Mouse (Mus musculus) embryo, embryonic 10 days (tissue): ENCODE data around the gene Slc41a1.
"Not testable (repeated sequence)": the region's sequence is repeated elsewhere in the genome, so short reads cannot be mapped to it uniquely, and the experiment has no call there.

Experiments used
- DNase-seq: peaks from one replicate; pipeline ENCODE4 v3.0.0-alpha.2; 2015; ENCODE audit warnings: low spot score

Gene Slc41a1

DNA sequence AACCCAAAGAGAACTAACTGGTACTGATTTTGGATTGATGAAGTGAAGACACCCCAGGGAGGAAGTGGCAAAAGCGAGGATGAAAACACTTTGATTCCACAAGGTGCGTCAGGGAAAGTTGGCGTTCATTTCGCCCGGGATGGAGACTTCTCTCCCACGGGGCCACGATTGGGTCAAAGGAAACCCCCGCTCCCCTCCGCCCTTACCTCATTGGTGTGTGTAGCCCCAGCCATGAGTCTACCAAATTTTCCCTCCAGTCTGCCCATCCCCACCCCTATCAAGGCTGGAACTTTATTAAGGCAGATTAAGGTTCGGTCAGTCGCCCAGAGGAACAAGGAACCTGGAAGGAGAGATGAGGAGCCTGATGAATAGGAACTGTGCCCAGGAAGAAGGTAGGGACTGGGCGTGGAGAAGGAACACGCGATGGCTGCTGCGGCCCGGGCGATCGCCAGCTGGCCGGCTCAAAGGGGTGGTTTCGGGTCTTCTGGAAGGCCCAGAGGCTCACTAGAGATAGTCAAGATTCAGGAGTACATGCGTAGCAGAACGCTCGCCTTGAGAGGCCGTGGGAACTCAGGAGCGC lies at the start of gene Slc41a1:
Gene Slc41a1 (plus strand): TSS at position 287 of the 580 bp plus-strand sequence.
- DNase-seq, result no peak

DNA sequence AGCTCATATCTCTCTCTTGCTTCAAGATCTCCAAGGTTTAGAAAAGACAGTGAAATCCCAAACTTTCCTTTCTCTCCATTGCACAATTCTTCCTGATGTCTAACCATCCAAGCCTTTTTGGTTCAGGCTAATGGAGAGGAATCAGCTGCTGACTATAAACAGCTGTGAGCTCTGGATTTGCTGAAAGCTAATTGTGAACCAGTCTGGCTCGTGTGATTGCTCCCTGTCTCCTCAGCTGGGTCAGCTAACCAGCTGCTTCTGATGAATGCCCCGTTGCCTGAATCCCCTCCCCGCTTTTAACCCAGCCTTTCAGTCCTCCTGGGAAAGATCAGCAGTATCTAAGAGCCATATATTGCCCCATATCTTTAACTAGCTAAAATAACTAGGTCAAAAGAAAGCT lies 32.7 kb upstream of the Slc41a1 start:
- peak; percentile 11 for DNase-seq

DNA sequence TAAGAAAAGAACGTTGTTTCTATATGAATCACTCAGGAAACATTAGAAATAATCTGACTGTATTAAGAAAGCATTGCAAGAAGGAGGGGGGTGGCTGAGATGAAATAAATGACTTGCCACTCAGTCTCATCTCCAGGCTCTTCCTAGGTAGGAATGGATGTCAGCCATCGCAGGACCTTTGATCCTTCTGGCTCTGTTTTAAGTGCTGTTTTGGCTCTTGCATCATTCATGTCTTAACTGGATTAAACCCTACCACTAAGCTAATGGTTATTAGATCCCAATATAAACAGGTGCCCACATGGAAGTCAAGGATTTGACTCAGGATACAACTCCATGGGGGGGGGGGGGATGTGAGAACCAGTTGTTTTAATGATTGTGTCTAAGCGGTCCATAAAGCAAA lies 32.1 kb upstream of the Slc41a1 start:
- DNase-seq, result no peak

DNA sequence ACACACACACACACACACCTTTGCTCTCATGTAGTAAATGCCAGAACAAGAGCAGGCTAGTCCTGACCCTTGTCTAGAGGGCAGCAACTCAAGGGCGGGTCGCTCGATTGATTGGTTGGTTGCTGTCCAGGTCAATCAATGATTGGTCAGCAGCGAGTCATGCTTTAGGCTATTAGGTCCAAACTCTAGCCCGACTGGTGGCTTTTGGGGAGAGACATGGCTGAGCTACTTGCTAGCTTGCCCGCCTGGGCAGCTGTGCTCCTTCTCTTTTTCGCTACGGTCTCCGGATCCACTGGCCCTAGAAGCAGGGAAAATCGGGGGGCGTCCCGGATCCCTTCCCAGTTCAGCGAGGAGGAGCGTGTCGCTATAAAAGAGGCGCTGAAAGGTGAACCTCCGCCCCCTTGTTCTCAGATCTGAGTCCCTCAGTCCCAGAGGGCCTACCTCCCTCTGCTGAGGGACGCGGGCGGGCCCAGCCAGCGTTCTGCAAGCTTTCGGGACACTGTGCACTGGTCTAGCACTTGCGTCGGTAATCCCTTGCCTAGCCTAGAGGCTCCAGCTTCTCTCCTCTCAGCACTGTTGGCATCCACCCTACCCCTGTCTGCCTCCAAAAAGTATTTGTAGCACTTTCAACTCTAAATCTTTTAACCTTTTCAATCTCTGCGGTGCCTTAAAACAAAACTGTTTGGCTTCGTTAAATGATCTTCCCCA lies 29.9 kb upstream of the Slc41a1 start, which contains the start of gene Pm20d1:
Gene Pm20d1 (plus strand): TSS at position 180 of the 708 bp plus-strand sequence.
- peak; percentile 83 for DNase-seq

DNA sequence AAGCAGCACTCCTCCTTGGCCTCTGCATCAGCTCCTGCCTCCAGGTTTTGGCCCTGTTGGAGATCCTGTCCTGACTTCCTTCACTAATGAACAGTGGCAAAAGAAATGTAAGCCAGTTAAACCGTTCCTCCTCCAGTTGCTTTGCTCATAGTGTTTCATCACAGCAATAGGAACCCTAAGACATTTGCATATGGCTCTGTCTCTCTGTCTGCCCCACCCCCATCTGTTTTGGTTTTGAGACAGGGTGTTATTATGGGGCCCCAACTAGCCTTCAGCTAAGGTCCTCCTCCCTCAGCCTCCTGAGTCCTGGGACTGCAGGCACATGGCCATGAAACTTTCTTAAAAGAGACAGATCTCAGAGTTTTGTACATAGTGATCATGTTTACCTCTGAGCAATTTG lies 27.3 kb upstream of the Slc41a1 start:
- no peak for DNase-seq

DNA sequence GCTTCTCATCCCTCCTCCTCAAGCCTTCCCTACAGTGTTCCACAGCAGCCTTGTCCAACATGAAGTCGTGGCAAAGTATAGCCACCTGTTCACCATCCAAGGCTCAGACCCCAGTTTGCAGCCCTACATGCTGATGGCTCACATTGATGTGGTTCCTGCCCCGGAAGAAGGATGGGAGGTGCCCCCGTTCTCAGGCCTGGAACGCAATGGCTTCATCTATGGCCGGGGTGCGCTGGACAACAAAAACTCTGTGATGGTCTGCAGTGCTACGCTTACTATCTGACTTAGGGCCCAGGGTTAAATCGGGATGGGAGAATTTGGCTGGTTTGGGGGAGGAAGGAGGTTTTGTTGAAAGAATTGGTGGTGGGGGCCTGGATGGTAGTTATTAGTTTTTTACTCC lies 26.2 kb upstream of the Slc41a1 start:
- no peak for DNase-seq

DNA sequence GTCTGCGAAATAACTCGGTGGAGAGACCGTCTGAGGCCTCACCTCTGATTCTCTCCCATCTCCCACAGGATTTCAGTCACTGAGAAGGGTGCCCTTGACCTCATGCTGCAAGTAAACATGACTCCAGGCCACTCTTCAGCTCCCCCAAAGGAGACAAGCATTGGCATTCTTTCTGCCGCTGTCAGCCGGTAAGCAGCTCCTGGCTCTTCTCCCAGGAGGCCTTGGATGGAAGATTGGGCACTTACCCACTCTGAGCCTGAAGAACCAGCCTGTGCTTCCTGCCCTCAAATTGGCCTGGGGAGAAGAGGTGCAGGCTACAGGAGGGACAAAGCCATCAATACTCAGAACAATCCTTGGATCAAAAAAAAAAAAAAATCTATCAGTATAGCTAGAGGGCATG lies 24.6 kb upstream of the Slc41a1 start:
- no peak for DNase-seq

DNA sequence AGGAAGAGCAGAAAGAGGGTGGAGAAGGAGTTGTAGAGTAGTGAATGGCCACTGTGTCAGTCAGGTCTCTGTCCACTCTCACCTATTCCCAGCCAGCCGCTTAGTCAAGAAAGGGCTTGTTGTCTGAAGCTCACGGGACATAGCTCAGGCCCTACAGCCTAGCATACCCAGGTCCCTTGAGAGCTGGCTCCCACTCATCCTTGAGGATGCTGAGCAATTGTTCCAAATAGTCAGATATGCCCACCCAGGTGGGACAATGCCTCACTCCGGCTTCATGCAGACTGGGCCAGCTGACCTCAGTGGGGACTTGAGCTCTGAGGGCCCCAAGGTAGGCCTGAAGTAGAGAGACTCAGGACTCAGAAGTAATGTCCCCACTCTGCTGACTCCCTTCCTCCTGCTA lies 23.1 kb upstream of the Slc41a1 start:
- DNase-seq, result no peak

DNA sequence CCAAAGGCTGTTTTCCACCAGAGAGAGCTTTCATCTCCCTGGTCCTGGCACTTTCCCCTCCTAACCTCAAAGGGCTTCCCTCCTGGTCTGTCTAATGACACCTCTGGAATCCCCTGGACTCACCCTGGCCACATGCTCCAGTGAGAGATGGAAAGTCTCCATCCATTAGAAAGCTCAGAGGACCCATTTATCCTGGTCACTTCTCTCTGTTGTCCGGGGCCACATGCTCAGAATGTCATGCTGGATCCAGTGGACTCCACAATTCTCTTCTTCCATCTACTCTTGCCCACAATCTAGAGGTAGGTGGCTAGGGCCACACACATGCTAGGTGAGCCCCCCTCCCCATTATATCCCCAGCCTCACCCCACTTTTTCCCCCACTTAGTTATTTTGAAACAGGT lies 18.3 kb upstream of the Slc41a1 start:
- DNase-seq, result no peak

DNA sequence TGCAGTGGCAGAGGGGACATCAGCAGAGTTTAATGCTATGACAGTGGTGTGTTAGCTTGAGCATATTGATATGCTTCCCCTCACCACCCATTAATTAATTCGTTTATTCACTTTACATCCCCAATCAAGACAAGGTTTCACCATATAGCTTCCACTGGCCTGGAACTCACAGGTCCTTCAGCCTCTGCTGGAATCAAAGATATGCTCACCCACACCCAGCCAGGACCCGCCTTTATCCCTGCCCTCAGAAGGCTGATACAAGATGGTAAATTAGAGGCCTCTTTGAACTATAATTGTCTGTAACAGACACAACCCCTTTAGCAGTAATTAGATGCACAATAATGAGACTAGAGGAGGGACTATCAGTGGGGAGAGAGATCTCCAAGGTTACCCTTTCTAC lies 17.6 kb upstream of the Slc41a1 start:
- DNase-seq, result no peak

DNA sequence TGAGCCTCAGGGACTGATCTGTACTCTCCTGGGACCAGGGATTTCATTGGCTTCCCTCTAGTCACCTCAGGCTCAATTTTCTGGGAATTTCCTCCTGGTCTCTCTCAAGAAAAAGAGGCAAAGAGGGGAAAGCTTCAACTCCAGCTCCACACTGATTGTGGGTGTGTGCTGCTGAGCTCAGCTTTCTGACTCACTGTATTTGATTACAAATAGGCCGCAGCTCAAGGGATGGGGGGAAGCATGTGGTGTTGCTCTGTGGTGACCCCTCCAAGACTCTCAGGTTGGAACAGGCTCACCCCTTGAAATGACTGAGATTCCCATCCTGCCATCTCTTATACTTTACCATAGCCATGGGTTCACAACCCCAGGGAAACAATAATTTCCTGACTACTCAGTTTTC lies 15.9 kb upstream of the Slc41a1 start:
- no peak for DNase-seq

DNA sequence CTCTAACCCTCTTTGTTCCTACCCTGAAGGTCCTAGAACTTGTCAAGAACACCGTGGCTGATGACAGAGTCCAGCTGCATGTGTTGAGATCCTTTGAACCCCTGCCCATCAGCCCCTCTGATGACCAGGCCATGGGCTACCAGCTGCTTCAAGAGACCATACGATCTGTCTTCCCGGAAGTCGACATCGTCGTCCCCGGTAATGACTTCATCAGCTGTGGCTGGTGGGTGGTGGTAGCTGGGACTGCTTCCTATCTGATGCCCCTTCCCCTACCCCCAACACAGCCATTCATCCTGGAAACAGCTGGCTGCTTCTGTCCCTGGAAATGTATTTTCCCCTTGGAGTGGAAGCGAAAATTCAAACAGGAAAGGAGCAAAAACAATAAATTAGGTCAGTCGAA lies 15.3 kb upstream of the Slc41a1 start:
- DNase-seq, result no peak

DNA sequence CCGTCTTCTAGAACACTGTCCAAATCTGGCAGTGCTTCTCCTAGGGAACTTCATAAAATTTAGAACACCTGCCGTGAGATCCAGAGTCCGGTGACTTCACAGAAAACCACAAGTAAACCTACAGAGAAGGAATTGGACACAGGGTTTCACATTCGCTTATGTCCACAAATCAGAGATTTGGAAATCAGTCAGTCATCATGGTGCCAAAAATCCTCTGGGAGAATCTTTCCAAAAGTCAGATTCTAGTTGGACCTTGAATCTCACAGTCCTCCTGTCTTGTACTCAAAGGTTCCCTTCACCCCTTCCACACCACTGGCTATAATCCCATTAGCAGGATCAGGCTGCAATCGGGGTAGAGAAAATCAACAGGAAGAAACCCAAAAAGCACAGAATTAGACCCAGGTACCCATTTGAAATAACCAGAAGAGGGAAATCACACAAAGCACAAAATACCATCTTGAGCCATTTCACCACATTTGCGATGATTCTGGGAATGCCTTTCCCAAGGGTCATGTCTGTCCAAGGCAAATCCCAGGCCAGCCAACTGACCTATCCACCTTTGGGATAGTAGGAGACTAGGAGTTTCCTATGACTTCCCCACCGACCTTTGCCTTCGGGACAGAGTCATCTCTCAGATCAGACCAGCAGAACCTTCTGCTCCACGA lies 14.5 kb upstream of the Slc41a1 start:
- DNase-seq, result no peak

DNA sequence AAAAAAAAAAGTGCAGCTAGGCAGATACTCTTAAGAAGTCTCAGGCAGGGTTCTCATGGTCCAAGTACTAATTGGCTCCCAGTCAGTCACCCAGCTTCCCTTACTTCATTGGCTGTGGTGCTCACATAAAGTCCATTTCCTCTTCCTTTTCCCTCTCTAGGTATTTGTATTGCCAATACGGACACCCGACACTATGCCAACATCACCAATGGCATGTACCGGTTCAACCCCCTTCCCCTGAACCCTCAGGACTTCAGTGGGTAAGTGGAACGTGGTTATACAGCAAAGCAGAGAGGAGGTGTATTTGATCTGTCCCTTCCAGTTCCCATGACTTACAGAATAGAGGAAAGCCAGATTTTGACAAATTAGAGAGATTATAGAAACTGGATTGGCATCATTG lies 13.6 kb upstream of the Slc41a1 start:
- DNase-seq, result no peak

DNA sequence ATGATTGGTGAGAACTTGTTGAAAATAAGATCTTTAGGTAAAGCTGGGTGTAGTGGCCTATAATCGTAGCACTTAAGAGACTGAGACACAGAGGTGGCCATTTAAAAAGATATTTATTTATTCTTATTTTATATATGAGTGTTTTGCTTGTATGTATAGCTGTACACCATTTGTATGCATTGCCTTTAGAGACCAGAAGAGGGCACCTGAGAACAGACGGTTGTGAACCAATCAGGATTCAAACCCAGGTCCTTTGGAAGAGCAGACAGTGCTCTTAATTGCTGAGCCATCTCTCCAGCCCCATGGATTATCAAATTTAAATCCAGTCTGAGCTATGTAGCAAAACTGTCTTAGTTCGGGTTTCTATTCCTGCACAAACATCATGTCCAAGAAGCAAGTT lies 13.1 kb upstream of the Slc41a1 start:
- DNase-seq, result no peak

DNA sequence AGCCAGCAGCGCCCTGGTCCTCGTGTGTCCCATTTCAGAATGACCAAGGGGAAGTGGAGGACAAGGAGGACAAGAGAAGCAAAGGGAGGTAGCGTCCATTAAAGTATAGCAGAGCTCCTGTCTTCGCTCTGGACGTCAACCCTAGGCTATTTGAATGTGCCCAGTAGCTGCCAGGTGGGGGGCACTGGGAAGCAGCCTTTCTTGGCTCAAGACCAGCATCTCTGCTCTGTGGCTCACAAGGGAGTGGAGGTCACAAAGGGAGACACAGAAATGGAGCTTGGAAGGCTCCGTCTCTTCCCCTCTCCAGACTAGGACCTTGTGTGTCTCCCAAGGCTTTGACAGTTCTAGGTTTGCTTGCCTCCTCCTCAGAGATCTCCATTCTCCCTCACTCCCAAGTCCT lies 10.4 kb upstream of the Slc41a1 start:
- DNase-seq, result no peak

DNA sequence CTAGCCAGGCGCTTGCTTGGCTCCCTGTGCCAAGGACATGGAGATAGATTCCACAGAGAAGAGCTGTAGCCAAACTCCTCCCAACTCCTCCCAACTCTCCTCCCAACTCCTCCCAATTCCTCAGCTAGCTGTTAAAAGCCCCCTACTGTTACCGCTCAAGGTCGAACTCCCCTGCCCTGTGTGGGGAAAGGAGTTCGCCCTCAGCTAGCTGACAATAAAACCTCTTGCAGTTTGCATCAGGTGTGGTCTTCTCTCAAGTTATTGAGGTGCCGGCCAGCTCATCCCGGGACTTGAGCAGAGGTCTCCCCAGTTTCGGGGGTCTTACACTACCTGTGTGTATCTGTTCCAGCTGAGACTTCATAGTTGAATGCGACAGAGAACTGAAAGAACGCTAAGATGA lies 6.9 kb upstream of the Slc41a1 start:
- not testable (repeated sequence) for DNase-seq

DNA sequence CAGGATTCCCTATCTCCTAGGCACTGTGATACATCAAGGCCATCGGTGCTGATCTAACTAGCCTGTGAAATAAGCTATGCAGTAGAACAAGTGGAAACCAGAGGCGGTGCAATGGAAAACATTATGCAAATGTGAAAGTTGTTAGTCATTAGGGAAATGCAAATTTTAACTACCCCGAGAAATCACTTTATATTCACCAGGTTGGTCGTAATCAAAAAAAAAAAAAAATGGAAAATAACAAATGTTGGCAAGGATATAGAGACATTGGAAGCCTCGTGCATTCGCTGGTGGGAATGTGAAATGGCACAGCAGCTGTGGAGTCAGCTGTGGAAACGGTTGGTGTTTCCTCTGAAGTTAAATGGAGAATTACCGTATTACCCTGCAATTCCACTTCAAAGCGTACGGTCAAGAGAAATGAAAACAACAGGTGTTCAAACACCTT lies 6.4 kb upstream of the Slc41a1 start:
- DNase-seq, result no peak

DNA sequence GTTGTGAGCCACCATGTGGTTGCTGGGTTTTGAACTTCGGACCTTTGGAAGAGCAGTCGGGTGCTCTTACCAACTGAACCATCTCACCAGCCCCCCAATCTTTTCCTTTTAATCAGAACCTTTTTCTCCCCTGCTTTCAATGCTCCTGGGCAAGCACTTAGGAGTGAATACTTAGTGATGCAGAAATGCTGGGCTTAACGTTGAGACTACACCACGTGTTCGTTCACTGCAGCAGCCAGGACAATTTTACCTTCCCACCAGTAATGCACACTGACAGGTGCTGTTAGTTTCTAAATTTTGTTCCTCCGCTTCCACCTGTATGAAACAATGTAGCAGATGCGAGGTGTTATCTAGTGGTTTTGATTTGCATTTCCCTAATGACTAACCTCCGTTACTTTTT lies 5.0 kb upstream of the Slc41a1 start:
- no peak for DNase-seq

DNA sequence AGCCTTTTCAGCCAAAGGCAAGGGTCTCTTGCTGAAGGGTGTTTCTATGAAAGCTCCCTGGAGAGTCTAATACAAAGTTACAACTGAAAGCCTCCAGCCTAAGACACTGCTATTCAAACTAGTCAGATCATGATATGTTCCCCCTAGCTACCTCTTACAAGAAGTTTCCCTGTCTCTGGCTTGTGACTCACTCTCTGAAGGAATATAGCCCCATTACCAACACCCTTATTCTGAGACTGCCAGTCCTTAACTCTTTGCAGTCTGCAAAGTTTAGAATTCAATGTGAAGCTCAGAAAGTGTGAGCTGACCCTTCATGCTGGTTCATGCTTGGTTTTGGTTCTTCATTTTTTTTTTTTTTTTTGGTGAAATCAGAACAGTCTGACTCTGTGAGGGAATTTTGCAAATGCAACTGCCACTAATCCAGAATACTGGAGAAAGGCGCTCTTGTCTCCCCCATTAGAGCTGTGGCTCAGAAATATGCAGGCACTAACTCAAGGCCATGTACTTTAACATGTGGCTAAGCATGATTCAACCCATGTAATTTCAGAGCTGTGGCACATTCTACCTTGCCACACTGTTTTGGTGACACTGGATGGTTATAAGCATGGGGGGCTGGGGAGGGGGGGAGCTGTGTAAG lies 4.3 kb upstream of the Slc41a1 start:
- DNase-seq, result no peak

DNA sequence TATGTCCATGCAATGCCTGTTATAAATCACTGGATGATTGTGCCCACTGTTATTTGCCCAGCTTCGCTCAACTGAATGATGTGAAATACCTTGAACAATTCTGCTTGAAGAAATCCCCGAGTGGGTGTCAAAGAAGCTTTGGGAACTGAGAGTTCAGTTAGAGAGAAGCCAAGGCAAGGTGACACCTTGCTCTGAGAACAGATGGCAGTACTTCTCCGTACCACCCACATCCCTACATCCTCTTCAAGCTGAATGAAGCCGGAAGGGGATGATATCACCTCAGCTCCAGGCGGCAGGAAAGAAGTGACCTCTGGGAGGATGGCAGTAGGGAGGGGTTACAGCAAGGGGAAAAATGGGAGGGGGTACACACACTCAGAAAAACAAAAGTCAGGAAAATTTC lies 3.7 kb upstream of the Slc41a1 start:
- no peak for DNase-seq

DNA sequence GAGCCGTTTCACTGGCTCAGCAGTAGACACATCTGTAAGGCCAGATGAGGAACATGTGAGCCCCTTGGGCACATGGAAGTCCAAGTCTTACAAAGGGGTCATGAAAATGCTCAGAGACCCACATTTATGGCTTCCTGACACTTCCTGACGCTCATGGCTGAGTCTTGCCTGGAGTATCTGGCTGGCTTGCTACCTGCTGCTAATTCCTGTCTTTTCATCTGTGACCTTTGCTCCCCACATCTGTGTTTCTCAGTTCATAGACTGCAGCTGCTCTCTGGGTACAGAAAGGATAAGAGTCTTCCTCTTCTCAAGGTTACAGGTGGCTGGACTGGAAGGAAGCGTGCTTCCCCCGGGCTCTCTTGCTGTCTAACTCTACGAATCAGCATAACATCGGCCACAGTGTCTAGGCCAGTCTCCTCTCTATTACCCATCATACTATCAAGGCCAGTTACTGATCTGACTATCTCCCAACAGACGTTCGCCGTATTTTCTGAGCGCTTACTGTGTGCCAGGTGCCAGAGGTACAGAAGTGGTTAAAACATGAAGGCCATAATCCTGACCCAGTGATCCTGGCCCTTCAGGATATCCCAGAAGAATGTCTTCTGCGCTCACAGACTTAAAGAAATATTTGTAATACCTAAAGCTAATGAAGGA lies 2.6 kb upstream of the Slc41a1 start:
- DNase-seq, result no peak
